In the genomic region with DNA sequence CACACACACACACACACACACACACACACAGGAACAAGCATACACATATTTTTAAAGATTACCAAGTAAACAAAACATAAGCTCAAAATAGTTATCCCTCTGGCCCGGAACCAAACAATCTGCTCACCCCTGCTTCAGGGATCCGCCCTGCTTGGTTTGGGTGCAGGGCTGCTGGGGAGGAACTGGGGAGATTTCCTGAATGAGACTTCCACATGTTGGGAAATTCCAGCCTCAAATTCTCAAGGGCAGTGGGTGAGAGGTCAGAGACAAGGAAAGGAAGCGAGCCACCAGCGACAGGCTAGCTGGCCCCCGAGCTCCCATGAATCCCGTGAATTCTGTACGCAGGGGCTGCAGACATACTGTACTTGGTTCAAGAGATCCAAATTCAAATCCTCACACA, we compare ENCODE assay signal across 8 mouse cellular contexts. TPM values are rescaled to one million over a fixed set of nuclear protein-coding genes. Genes with fewer than 3 reads are reported as not detected.
DNase-seq lines count a peak whose midpoint lies in the region; ATAC-seq and TF ChIP-seq lines count a peak whose summit lies in the region.
"Had no signal": no experiment of that assay in that cellular context is flagged by ENCODE, and none has a peak within 500 bp of the region (broad histone marks: within the 10 kb centered on the region; RNA-seq: fewer than 3 reads in every experiment).

No protein-coding gene starts in this region.

- no peak for TF ChIP-seq CTCF in gastrocnemius, adult 2 months (IDR thresholded peaks at IDR 0.05)
- no peak for TF ChIP-seq CTCF in kidney, postnatal 0 days (IDR thresholded peaks at IDR 0.05; ENCODE audit: low read depth)

- no peak for ATAC-seq in kidney, postnatal 0 days (replicated peaks; ENCODE audit: low FRiP score, low read depth)

- H3K4me2 ChIP-seq in kidney, postnatal 0 days (ENCODE audit: low read length), result no peak overlapping the region

- no peaks in the 10 kb centered on the region for H3K9me3 ChIP-seq in kidney, postnatal 0 days (replicated peaks; ENCODE audit: low read length)

- 54% methylated on average over 7 of the region's 7 CpGs for WGBS in kidney, postnatal 0 days

- no peaks in the 10 kb centered on the region for H3K27me3 ChIP-seq in kidney, postnatal 0 days (ENCODE audit: insufficient read depth, low read length)

- H3K36me3 ChIP-seq in kidney, postnatal 0 days (ENCODE audit: insufficient read depth, low read length), result no peaks in the 10 kb centered on the region

- no peak overlapping the region for H3K9ac ChIP-seq in kidney, postnatal 0 days (ENCODE audit: low read depth, low read length)
- H3K9ac ChIP-seq: liver, embryonic 14.5 days had no signal

- DNase-seq in ovary, adult 18-20 months (ENCODE audit: low spot score), result peak; percentile 23
- no peak for DNase-seq in ovary, postnatal 10 days (ENCODE audit: low spot score)
- DNase-seq in gastrocnemius, adult 2 months, result peak; percentile 67
- peak; percentile 70 for DNase-seq in kidney, postnatal 0 days (ENCODE audit: low spot score)
- peak; percentile 8 for DNase-seq in yolk sac, embryonic 10.5 days (ENCODE audit: low spot score)
- no peak for DNase-seq in natural killer cell, adult 2 months (ENCODE audit: low spot score in 2 of 2)
- no peak for DNase-seq in retina, postnatal 1 day

- peaks cover 4% of the 10 kb centered on the region; the same call in 1 of the 2 replicates for H3K4me1 ChIP-seq in kidney, postnatal 0 days (replicated peaks; ENCODE audit: insufficient read depth, low read length)

- intact Hi-C loops in gastrocnemius, adult 2 months (cut with DNase I), result no loop called here

- peak overlapping the region; percentile 49 for H3K4me3 ChIP-seq in gastrocnemius, adult 2 months
- H3K4me3 ChIP-seq in kidney, postnatal 0 days (replicated peaks; ENCODE audit: low read depth, low read length), result no peak overlapping the region

- peak overlapping the region; percentile 59 for H3K27ac ChIP-seq in gastrocnemius, adult 2 months
- 0 out of 2 replicates have a peak overlapping the region, but pooled peaks have one; percentile 54 for H3K27ac ChIP-seq in kidney, postnatal 0 days
- H3K27ac ChIP-seq: liver, embryonic 14.5 days had no signal

RNA-seq across cellular contexts. Expression of gene Rnf144a, which starts 58.9 kb away (rescaled TPM):
- total RNA-seq in gastrocnemius, adult 2 months (2021), result 1 to 10 TPM; 3.3 to 4.6 TPM
- 19.2 and 21.7 TPM in 2 replicates for polyA plus RNA-seq in kidney, postnatal 0 days (2015; fragmentation: Nextera tagmentation; extraction: Ambion mirVana)

Comparison
In these comparisons a context has a peak if more than half of its experiments do, and no peak if none do; other contexts are left out.
1. DNase-seq: peak in ovary, adult 18-20 months (single experiment), gastrocnemius, adult 2 months (single experiment), kidney, postnatal 0 days (single experiment) and yolk sac, embryonic 10.5 days (single experiment); none in ovary, postnatal 10 days (single experiment), natural killer cell, adult 2 months (0 of 2) and retina, postnatal 1 day (single experiment).